Mouse (Mus musculus) ES-E14 (cell line): ENCODE data around the gene Bach2.

Experiments used
- CHD2 ChIP-seq: IDR thresholded peaks from 2 replicates; pipeline ENCODE4 v1.6.1; 2014; ENCODE audit warnings: mild to moderate bottlenecking, low read depth, low read length, inconsistent platforms
- HCFC1 ChIP-seq: IDR thresholded peaks from 2 replicates; pipeline ENCODE4 v1.6.1; 2012; ENCODE audit warnings: low read length, inconsistent platforms, borderline replicate concordance; ENCODE audit not compliant: insufficient read depth
- MAFK ChIP-seq: IDR thresholded peaks from 2 replicates; pipeline ENCODE4 v1.6.1; 2014; ENCODE audit warnings: mild to moderate bottlenecking, low read depth, low read length, inconsistent platforms; ENCODE audit not compliant: insufficient read depth
- ZC3H11A ChIP-seq: IDR thresholded peaks from 2 replicates; pipeline ENCODE4 v1.6.1; 2012; ENCODE audit warnings: low read depth, mild to moderate bottlenecking, inconsistent platforms, low read length, borderline replicate concordance
- ZNF384 ChIP-seq: IDR thresholded peaks from 2 replicates; pipeline ENCODE4 v1.6.1; 2012; ENCODE audit warnings: low read depth, low read length, inconsistent platforms

- TF ChIP-seq CHD2 (no peak), ZC3H11A (no peak), ZNF384 (no peak), HCFC1 (no peak), MAFK (no peak)
Observed at GRCm38 (mm10) chr4:32365144-32365907, 126.7 kb downstream of the Bach2 start.
